Mouse (Mus musculus): ENCODE data around the gene Ttc16.

DNA sequence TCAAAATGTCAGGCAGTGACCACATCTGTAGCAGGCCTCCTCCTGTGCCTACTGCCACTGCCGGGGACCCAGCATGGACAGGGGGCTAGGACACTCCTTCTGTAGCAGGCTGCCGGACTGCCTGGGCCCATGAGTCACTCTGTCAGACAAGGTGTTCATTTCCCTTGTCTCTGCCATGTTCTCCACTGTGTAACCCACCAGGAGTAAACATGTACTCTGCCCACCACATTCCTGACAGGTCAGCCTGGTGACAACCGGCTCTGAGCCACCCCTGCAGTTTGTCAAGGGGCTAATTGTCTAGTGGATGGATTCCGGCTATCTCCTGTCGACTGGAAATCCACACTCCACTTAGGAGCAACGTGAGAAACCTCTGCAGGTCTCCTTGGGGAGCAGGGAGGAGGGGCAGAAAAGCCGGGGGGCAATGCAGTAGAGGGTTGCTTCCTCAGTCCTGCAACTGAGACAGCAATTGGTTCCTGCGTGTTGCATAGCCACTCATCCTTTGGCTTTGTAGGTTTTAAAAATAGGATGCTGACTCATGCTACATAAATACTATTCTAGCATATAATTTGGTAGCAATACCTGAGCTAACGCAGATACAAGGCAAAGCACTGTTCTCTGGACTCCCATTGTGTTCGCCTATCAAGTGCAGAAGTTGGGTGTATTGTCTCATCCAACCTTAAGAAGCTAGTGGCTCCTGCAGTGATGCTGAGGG is 23.0 kb upstream of the Ttc16 start:
- no peak for TF ChIP-seq CTCF (IDR thresholded peaks at IDR 0.05; ENCODE audit: borderline replicate concordance, extremely low read depth, insufficient read depth, insufficient read length)
- no peak for TF ChIP-seq POLR2A (IDR thresholded peaks at IDR 0.05; ENCODE audit: borderline replicate concordance, extremely low read depth, insufficient read depth, insufficient read length, poor library complexity, severe bottlenecking)

Measured in brain, embryonic 14.5 days (tissue).